Mouse (Mus musculus) bone marrow, adult 2 months (tissue): ENCODE measurements around the gene Naa15. TPM values are rescaled to one million over a fixed set of nuclear protein-coding genes. Genes with fewer than 3 reads are reported as not detected.

Source experiments
- H3K27ac ChIP-seq: fragments of 200-500 bp; 2 replicates; pipeline ENCODE4 v1.5.1; 2012; ENCODE audit warnings: low read depth, mild to moderate bottlenecking, control low read depth, inconsistent platforms, low read length; ENCODE audit not compliant: control insufficient read depth, poor library complexity, insufficient read depth
- H3K4me1 ChIP-seq: fragments of 200-500 bp; 2 replicates; pipeline ENCODE4 v1.6.1; 2011; ENCODE audit warnings: low read length; ENCODE audit not compliant: control insufficient read depth, insufficient read depth
- H3K4me3 ChIP-seq: fragments of 200-500 bp; replicated peaks from 2 replicates; pipeline ENCODE3; 2011; ENCODE audit warnings: mild to moderate bottlenecking, low read depth, low read length, control low read depth; ENCODE audit not compliant: control insufficient read depth
- CTCF ChIP-seq: fragments of 200-500 bp; IDR thresholded peaks from 2 replicates; pipeline ENCODE4 v1.5.1; 2011; ENCODE audit warnings: low read length, control low read depth; ENCODE audit not compliant: control insufficient read depth, insufficient read depth
- POLR2A ChIP-seq: fragments of 200-500 bp; IDR thresholded peaks from 2 replicates; pipeline ENCODE4 v1.6.1; 2011; ENCODE audit warnings: low read depth, mild to moderate bottlenecking, control low read depth, low read length, borderline replicate concordance; ENCODE audit not compliant: control insufficient read depth
- WGBS: fragments of 180-500 bp; shearing (Covaris S2); methylation state at CpG from one replicate; pipeline ENCODE4 v1.1.7; 2018; 5-methylcytosine and 5-hydroxymethylcytosine counted together
- polyA plus RNA-seq: library from polyadenylated mRNA; stranded (reverse); fragments of >200 nt; gene quantifications from 2 replicates; pipeline ENCODE4 v1.2.4, GENCODE M21; 2011; ENCODE audit warnings: low replicate concordance; ENCODE audit not compliant: missing spikeins, insufficient read depth, insufficient read length

Gene Naa15
- polyA plus RNA-seq, 1 experiment, result 83.8 TPM

DNA sequence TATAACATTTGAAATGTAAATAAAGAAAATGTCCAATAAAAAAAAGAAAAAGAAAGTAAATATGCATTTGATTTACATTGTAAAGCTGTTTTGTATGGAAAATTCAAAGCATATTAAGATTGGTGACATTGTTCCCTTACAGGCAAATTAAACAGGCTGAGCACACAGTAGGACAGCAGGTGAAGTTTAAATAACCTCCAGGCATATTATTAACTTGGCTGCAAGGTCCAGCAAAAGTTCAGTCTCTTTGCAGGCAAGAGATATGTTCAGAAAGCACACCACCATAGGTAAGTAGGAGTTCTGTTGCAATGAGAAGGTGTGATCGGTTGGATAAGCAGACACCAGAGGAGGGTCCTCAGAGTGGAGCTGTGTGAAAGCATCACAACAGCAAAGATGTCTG lies 83.0 kb downstream of the Naa15 start:
- no peaks in the 10 kb centered on the region for H3K4me1 ChIP-seq
- WGBS, result 76% methylated on average over 1 of the region's 1 CpGs
- TF ChIP-seq POLR2A (no peak), CTCF (no peak)
- H3K27ac ChIP-seq, result no peak overlapping the region
- H3K4me3 ChIP-seq, result no peak overlapping the region

DNA sequence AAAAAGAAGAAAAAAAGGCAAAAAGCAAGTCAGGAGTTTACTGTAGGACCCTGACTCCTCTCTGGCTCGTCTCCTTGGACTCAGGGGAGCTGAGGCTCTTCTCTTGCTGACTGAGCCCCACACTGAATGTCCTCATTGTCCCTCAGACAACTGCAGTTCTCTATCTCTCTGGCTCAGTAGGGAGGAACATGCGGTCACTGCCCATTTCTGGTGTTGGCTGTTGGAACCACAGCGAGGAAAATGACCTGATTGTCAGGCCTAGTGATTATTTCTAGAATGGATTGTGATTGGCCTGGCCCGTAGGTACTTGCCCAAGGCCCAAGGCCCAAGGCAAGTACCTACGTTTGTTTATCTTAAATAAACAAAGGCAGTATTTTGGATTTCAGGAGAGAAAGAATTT lies 83.7 kb downstream of the Naa15 start:
- Histone ChIP-seq H3K27ac (no peak overlapping the region), H3K4me1 (no peaks in the 10 kb centered on the region), H3K4me3 (no peak overlapping the region)
- TF ChIP-seq POLR2A (no peak), CTCF (no peak)
- WGBS, result 71% methylated on average over 5 of the region's 5 CpGs

DNA sequence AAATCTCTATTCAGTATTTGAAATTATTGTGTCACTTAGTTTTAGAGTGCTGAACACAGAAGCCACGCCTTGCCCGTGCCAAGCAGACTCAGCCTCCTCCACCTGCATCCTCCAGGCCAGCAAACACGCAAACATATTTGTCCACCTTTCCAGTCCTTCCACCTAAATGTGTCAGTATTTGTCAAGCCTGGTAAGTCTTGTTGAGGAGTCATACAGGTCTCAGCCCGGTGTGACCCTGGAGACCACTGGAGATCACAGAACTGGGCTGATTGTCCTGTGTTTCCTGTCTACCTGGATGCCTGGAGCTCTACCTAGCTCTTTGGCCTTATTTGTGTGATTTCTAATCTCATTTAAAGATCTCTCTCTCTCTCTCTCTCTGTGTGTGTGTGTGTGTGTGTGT lies 84.9 kb downstream of the Naa15 start:
- 82% methylated on average over 4 of the region's 4 CpGs for whole genome bisulfite sequencing
- TF ChIP-seq CTCF (no peak), POLR2A (no peak)
- Histone ChIP-seq H3K4me1 (no peaks in the 10 kb centered on the region), H3K4me3 (no peak overlapping the region), H3K27ac (no peak overlapping the region)

GRCm38 (mm10) chr3:51504385-51504952 lies 89.5 kb downstream of the Naa15 start:
- no peak overlapping the region for H3K27ac ChIP-seq
- no peaks in the 10 kb centered on the region for H3K4me1 ChIP-seq
- TF ChIP-seq CTCF (no peak), POLR2A (no peak)
- 83% methylated on average over 11 of the region's 11 CpGs for WGBS
- no peak overlapping the region for H3K4me3 ChIP-seq

DNA sequence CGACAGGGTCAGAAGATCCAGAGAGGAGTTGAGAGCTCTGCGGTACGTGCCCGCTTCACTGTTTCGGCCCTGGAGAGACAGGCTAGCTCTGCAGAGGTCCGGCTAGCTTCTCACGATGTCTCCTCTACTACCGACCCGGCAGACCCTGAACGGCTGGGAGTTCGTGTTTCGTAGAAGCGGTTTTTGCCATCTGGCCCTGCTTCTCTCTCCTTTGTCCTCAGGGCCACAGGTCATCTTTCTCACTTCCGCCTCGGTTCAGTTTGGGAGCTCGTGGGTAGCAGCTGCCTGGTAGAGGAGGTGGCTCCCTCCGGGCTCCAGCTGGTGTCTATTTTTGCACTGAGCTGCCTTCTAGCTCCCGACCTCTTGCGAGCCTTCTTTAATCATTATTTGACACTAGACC lies 90.5 kb downstream of the Naa15 start:
- WGBS, result 85% methylated on average over 19 of the region's 19 CpGs
- Histone ChIP-seq H3K4me3 (no peak overlapping the region), H3K4me1 (no peaks in the 10 kb centered on the region), H3K27ac (0 out of 2 replicates have a peak overlapping the region, but pooled peaks have one; percentile 4)
- TF ChIP-seq CTCF, result no peak
- TF ChIP-seq POLR2A, result no peak

GRCm38 (mm10) chr3:51510903-51511302 lies 96.0 kb downstream of the Naa15 start:
- Histone ChIP-seq H3K4me1 (no peaks in the 10 kb centered on the region), H3K4me3 (peak overlapping the region; percentile 10), H3K27ac (no peak overlapping the region)
- TF ChIP-seq CTCF (peak; percentile 80), POLR2A (no peak)
- 8% methylated on average over 8 of the region's 8 CpGs for WGBS

GRCm38 (mm10) chr3:51511983-51512382 lies 97.0 kb downstream of the Naa15 start:
- H3K4me1 ChIP-seq, result no peaks in the 10 kb centered on the region
- 88% methylated on average over 5 of the region's 5 CpGs for WGBS
- no peak overlapping the region for H3K27ac ChIP-seq
- H3K4me3 ChIP-seq, result no peak overlapping the region
- no peak for TF ChIP-seq CTCF
- TF ChIP-seq POLR2A, result no peak

DNA sequence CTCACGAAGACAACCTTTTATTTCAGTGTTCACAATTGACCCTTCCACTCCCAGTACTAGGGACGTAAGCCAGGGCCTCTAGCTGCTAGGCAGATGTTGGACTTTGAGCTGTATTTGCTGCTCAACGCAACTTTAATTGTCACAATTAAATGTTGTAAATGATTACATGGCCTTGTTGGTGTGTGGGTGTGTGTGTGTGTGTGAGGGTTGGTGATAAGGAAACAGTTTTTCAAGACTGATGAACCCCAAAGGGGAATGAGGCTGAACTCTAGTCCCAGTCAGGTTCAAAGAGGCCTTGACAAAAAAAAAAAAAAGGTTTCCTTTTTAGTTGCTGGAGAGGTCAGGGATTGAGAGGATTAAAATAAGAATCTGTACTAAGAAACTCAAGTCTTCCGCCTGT lies 102.5 kb downstream of the Naa15 start:
- no peak for TF ChIP-seq CTCF
- no peak for TF ChIP-seq POLR2A
- Histone ChIP-seq H3K27ac (peak overlapping the region; percentile 49; the same call in 1 of the 2 replicates), H3K4me1 (peaks cover 3% of the 10 kb centered on the region; the same call in 1 of the 2 replicates), H3K4me3 (no peak overlapping the region)
- WGBS, result 64% methylated on average over 4 of the region's 4 CpGs
